Mouse (Mus musculus) MEL-GATA-1-ER (cell line): ENCODE results near the gene Soga1.

Experiments
- DNase-seq: peaks from one replicate; pipeline ENCODE4 v3.0.0-alpha.2; 2012; ENCODE audit warnings: low read depth; ENCODE audit errors: extremely low read depth

The Soga1 gene

GRCm38 (mm10) chr2:157078793-157079700 lies at the start of gene Soga1:
Gene Soga1, minus strand, starts transcription at chr2:157079254.
- no peak for DNase-seq

- no peak for DNase-seq
Observed at GRCm38 (mm10) chr2:157128072-157128471, 49.0 kb upstream of the Soga1 start.

- no peak for DNase-seq
Observed at GRCm38 (mm10) chr2:157127370-157127769, 48.3 kb upstream of the Soga1 start.

- DNase-seq: no peak
Observed at GRCm38 (mm10) chr2:157125246-157125645, 46.2 kb upstream of the Soga1 start.

GRCm38 (mm10) chr2:157121766-157122165 lies 42.7 kb upstream of the Soga1 start:
- DNase-seq: no peak

- no peak for DNase-seq
Observed at GRCm38 (mm10) chr2:157119075-157119474, 40.0 kb upstream of the Soga1 start.

GRCm38 (mm10) chr2:157118556-157118955 lies 39.5 kb upstream of the Soga1 start:
- no peak for DNase-seq

GRCm38 (mm10) chr2:157116964-157117363 lies 37.9 kb upstream of the Soga1 start:
- DNase-seq: no peak

- peak; percentile 52 for DNase-seq
Observed at GRCm38 (mm10) chr2:157108236-157108635, 29.2 kb upstream of the Soga1 start.

- no peak for DNase-seq
Observed at GRCm38 (mm10) chr2:157104454-157104853, 25.4 kb upstream of the Soga1 start.

GRCm38 (mm10) chr2:157102256-157102655 lies 23.2 kb upstream of the Soga1 start:
- no peak for DNase-seq

- no peak for DNase-seq
Observed at GRCm38 (mm10) chr2:157101650-157102049, 22.6 kb upstream of the Soga1 start.

GRCm38 (mm10) chr2:157100319-157100605 lies 21.2 kb upstream of the Soga1 start:
- no peak for DNase-seq

GRCm38 (mm10) chr2:157099532-157100318 lies 20.7 kb upstream of the Soga1 start:
- no peak for DNase-seq

- peak; percentile 9 for DNase-seq
Observed at GRCm38 (mm10) chr2:157095005-157095755, 16.1 kb upstream of the Soga1 start.

GRCm38 (mm10) chr2:157092024-157092423 lies 13.0 kb upstream of the Soga1 start:
- DNase-seq: no peak

- no peak for DNase-seq
Observed at GRCm38 (mm10) chr2:157087536-157088317, 8.7 kb upstream of the Soga1 start.

GRCm38 (mm10) chr2:157086796-157087195 lies 7.7 kb upstream of the Soga1 start, which contains the start of gene Tldc2:
Gene Tldc2, plus strand, starts transcription at chr2:157087055.
- DNase-seq: no peak

- no peak for DNase-seq
Observed at GRCm38 (mm10) chr2:157084831-157085585, 6.0 kb upstream of the Soga1 start.

- no peak for DNase-seq
Observed at GRCm38 (mm10) chr2:157081960-157082359, 2.9 kb upstream of the Soga1 start.
